Mouse (Mus musculus) liver, postnatal 0 days (tissue): Measurements from ENCODE around the gene Cyth1. TPM values are rescaled to one million over a fixed set of nuclear protein-coding genes. Genes with fewer than 3 reads are reported as not detected.

Source experiments
- ATAC-seq: fragments of 200-750 bp; cut with Nextera tagmentation; 2 replicates; pipeline ENCODE4 v1.8.0; 2017; ENCODE audit warnings: mild to moderate bottlenecking, moderate library complexity
- DNase-seq: peaks from one replicate; pipeline ENCODE4 v3.0.0-alpha.2; 2016
- H3K27ac ChIP-seq: fragments of 300-500 bp; sonication (generic); 2 replicates; pipeline ENCODE4 v1.5.1; 2014; ENCODE audit warnings: antibody characterized with exemption, moderate library complexity, mild to moderate bottlenecking, low read depth
- H3K27me3 ChIP-seq: fragments of 300-500 bp; sonication (generic); 2 replicates; pipeline ENCODE4 v1.6.1; 2014; ENCODE audit warnings: low read length, control low read depth, mixed read lengths; ENCODE audit not compliant: insufficient read depth
- H3K36me3 ChIP-seq: fragments of 300-500 bp; sonication (generic); replicated peaks from 2 replicates; pipeline ENCODE4 v1.6.1; 2014; ENCODE audit warnings: mild to moderate bottlenecking, control low read depth, low read length, moderate library complexity, mixed read lengths; ENCODE audit not compliant: insufficient read depth
- H3K4me1 ChIP-seq: fragments of 300-500 bp; sonication (generic); 2 replicates; pipeline ENCODE4 v1.6.1; 2014; ENCODE audit warnings: antibody characterized with exemption, mild to moderate bottlenecking, control low read depth; ENCODE audit not compliant: insufficient read depth
- H3K4me2 ChIP-seq: fragments of 300-500 bp; sonication (generic); 2 replicates; pipeline ENCODE4 v1.6.1; 2014; ENCODE audit warnings: low read depth, mild to moderate bottlenecking, low read length, moderate library complexity, mixed read lengths
- H3K4me3 ChIP-seq: fragments of 300-500 bp; sonication (generic); 2 replicates; pipeline ENCODE4 v1.5.1; 2014; ENCODE audit warnings: low read depth, low read length
- H3K9ac ChIP-seq: fragments of 300-500 bp; sonication (generic); replicated peaks from 2 replicates; pipeline ENCODE4 v1.6.1; 2014; ENCODE audit warnings: mild to moderate bottlenecking, moderate library complexity
- H3K9me3 ChIP-seq: fragments of 300-500 bp; sonication (generic); 2 replicates; pipeline ENCODE4 v1.6.1; 2016; ENCODE audit warnings: mild to moderate bottlenecking, control low read depth, low read length, mixed read lengths
- CTCF ChIP-seq: sonication (generic); IDR thresholded peaks from 2 replicates; pipeline ENCODE4 v1.5.1; 2016; ENCODE audit warnings: antibody characterized with exemption, low read depth
- EP300 ChIP-seq: IDR thresholded peaks from 2 replicates; pipeline ENCODE4 v1.6.1; 2016; ENCODE audit warnings: antibody characterized with exemption, low read depth, mild to moderate bottlenecking
- WGBS: fragments of 180-500 bp; shearing (Covaris S2); extraction: QIAGEN DNeasy Blood & Tissue Kit; methylation state at CpG from one replicate; pipeline ENCODE4 v1.1.7; 2014; ENCODE audit not compliant: insufficient replicate concordance; 5-methylcytosine and 5-hydroxymethylcytosine counted together
- polyA plus RNA-seq: library from polyadenylated mRNA; unstranded; fragments of >200 nt; fragmentation: Nextera tagmentation; extraction: Ambion mirVana; gene quantifications from 2 replicates; pipeline ENCODE4 v1.2.1, GENCODE M21; 2015

Cyth1 gene
- 7.0 and 7.9 TPM in 2 replicates for polyA plus RNA-seq

DNA sequence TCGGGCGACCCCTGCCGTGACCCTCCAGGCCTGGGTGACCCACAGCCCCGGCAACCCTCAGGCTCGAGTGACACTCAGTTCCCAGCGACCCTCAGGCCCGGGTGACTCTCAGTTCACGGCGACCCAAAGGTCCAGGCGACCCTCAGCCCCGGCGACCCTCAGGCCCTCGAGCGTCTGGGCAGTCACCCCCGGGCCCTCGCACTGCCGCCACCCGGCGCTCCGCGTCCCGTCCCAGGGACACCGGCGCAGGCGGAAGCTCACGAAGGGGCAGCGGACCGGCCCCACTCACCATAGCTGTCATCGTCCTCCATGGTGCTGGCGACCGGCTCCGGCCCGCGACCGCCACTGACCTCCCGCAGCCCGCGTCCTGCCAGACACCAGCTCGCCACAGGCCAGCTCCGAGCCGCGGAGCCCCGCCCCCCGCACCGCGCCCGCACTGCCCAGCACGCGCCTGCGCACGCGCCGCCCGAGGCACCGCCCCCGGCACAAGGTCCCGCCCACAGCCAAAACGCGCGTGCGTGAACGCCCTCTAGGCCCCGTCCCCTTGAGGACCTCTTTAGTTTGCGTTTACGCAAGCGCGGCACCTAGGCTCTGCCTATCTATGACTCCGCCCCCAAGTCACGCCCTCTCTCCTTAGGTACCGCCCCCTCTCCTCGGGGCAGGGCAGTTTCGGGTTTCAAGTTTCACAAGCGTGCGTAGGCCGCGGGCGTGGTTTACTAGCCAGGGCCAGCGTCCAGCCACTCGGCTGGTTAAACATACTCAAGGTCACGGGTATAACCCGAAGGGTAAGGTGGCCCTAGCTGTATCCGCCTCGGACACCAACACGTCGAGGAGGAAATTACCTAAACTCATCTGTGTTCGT lies at the start of gene Cyth1:
Gene Cyth1 (minus strand): TSS at position 443 of the 862 bp plus-strand sequence.
- Histone ChIP-seq H3K27me3 (no peaks in the 10 kb centered on the region), H3K27ac (peak within 1 kb of the TSS; percentile 87), H3K4me3 (peak within 1 kb of the TSS; percentile 82), H3K4me1 (peaks cover 26% of the 10 kb centered on the region), H3K4me2 (peak within 1 kb of the TSS; percentile 91), H3K9ac (peak within 1 kb of the TSS; percentile 82), H3K9me3 (no peaks in the 10 kb centered on the region), H3K36me3 (no peaks in the 10 kb centered on the region)
- DNase-seq, result peak; percentile 99
- ATAC-seq, result peak; percentile 95
- 0% methylated on average over 82 of the region's 86 CpGs for WGBS
- TF ChIP-seq EP300, result peak; percentile 62; the same call in 1 of the 2 replicates
- peak; percentile 24; the same call in 1 of the 2 replicates for TF ChIP-seq CTCF

DNA sequence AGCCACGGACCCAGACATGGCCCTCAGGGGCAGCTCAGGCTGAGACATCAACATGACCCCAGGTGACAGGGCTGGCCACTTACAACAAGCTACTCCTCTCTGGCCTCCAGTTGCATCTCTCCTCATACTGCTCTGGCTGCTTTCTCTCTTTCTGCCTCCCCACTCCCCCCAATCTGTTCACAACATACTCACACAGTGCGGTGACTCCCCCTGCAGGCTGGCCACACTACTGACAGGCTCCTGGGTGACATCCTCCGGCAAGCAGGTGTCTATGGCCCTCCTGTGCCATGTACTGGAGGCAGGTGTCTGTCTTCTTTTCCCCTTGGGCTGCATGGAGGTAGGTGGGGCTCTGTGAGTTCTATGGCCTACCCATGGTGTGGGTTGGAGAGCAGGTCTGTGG lies 49.6 kb upstream of the Cyth1 start:
- Histone ChIP-seq H3K4me1 (no peaks in the 10 kb centered on the region), H3K27me3 (no peaks in the 10 kb centered on the region), H3K36me3 (no peaks in the 10 kb centered on the region), H3K27ac (no peak overlapping the region), H3K4me3 (no peak overlapping the region), H3K9me3 (no peaks in the 10 kb centered on the region), H3K4me2 (no peak overlapping the region), H3K9ac (no peak overlapping the region)
- DNase-seq, result no peak
- ATAC-seq, result no peak
- WGBS, result 79% methylated on average over 3 of the region's 3 CpGs
- TF ChIP-seq EP300, result no peak
- peak; percentile 46 for TF ChIP-seq CTCF

DNA sequence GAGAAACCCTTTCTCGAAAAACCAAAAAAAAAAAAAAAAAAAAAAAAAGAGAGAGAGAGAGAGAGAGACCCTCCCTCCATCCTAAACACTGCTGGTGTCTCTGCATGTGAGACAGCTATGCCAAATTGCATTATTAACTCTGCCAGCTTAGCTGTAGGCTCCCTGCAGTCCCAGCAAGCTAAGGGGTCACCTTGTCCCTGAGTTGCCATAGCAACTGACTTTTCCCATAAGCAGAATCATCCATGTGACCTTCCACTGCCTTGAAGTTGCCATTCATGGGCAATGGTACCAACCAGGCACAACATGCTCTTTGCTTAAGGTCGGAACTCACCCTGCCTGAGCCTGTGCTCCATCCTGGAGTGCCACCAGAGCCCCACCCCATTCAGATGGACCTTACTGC lies 46.6 kb upstream of the Cyth1 start:
- ATAC-seq (no peak), DNase-seq (no peak)
- Histone ChIP-seq H3K36me3 (no peaks in the 10 kb centered on the region), H3K27me3 (no peaks in the 10 kb centered on the region), H3K9me3 (no peaks in the 10 kb centered on the region), H3K4me1 (0 out of 2 replicates have a peak, but pooled peaks cover 3% of the 10 kb centered on the region), H3K27ac (no peak overlapping the region), H3K9ac (no peak overlapping the region), H3K4me2 (no peak overlapping the region), H3K4me3 (no peak overlapping the region)
- TF ChIP-seq EP300 (no peak), CTCF (no peak)
- WGBS, result 79% methylated on average over 2 of the region's 2 CpGs

DNA sequence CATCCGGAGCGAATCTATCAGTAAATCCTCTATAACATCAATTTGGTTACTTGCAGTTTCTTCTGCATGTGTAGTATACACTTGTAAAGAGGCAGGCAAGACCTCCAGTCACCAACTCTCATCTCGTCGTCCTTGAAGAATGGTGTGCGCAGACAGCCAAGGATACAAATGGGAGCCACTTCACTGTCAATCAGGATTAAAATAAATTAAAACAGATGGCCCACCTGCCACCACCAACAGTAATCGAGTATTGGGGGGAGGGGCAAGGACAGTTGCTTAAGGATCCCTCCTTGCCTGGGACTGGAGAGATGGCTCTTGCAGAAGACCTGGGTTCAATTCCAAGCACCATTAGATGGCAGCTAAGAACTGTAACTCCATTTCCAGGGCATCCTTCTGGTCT lies 44.3 kb upstream of the Cyth1 start:
- no peak for ATAC-seq
- WGBS, result 67% methylated on average over 6 of the region's 6 CpGs

DNA sequence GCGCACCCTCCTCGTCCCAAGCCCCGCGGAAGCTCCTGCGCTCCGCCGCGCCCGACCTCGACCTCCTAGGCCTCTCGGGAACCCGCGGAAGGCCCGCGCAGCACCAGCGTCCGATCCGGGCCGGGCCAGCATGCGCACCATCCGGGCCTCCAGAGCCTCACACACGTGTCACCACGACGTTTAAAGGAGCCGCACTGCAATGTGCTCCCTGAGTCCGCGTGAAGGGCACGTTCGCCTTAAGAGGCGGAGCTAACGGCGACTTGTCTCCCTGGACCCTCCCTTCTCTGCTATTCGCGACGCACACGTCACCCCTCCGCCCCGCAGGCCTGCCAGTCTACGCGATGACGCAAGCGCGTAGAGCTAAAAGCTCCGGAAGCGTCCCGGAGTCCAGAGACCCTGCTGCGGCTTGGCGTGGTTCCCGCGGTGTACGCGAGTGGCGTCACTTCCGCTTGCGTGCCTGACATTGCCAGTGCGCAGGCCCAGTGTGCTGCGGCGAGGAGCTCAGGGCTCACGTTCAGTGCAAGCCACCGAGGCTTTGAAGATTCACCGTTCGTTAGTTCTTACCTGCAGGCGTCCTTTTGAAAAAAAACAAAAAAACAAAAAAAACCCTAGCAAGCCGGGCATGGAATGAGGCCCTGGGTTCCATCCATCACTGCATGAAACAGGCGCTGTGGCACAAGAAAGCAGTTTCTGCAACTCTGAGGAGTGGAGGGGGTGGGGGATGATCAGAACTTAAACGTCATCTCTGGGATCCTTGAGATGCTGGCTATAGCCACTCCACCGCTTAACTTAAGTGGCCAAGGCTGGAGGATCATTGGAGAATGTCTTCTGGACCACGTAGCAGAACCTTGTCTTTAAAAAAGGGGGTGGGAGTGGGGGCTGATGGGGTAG lies 41.9 kb upstream of the Cyth1 start, which contains the start of gene Usp36:
Gene Usp36 (minus strand): TSS at position 246 of the 891 bp plus-strand sequence.
- peak within 1 kb of the TSS; percentile 89 for H3K27ac ChIP-seq
- peak; percentile 98 for ATAC-seq
- WGBS, result 2% methylated on average over 63 of the region's 68 CpGs

More for the DNA sequence above, 44.3 kb upstream of the Cyth1 start:
- no peak for TF ChIP-seq CTCF
- no peak for TF ChIP-seq EP300
- Histone ChIP-seq H3K4me2 (no peak overlapping the region), H3K4me1 (peaks cover 18% of the 10 kb centered on the region), H3K27ac (no peak overlapping the region), H3K36me3 (no peaks in the 10 kb centered on the region), H3K9ac (no peak overlapping the region), H3K9me3 (no peaks in the 10 kb centered on the region), H3K4me3 (no peak overlapping the region), H3K27me3 (no peaks in the 10 kb centered on the region)
- DNase-seq, result no peak

More for the DNA sequence above, 41.9 kb upstream of the Cyth1 start, which contains the start of gene Usp36:
- Histone ChIP-seq H3K4me2 (peak within 1 kb of the TSS; percentile 98), H3K4me1 (peaks cover 18% of the 10 kb centered on the region), H3K9me3 (no peaks in the 10 kb centered on the region), H3K4me3 (peak within 1 kb of the TSS; percentile 74), H3K36me3 (peaks cover 13% of the 10 kb centered on the region), H3K27me3 (no peaks in the 10 kb centered on the region), H3K9ac (peak within 1 kb of the TSS; percentile 85)
- TF ChIP-seq CTCF, result no peak
- TF ChIP-seq EP300, result peak; percentile 36; the same call in 1 of the 2 replicates
- peak; percentile 99 for DNase-seq
